Mouse (Mus musculus) megakaryocyte, adult 5-6 weeks (primary cell): Measurements from ENCODE around the gene Prpf8. TPM values are rescaled to one million over a fixed set of nuclear protein-coding genes. Genes with fewer than 3 reads are reported as not detected.
"Not testable (repeated sequence)": the region's sequence is repeated elsewhere in the genome, so short reads cannot be mapped to it uniquely, and the experiment has no call there.

Experiments used
- ATAC-seq: 2 replicates; pipeline ENCODE4 v1.8.0; 2016; ENCODE audit warnings: mild to moderate bottlenecking, inconsistent platforms; ENCODE audit not compliant: poor library complexity, severe bottlenecking
- total RNA-seq, 2 experiments: library from RNA; stranded (forward) in 1 of 2; stranded (reverse) in 1 of 2; fragments of 153-499, 151-499 nt in 1 of 2; fragments of 221-1000, 200-1000 nt in 1 of 2; gene quantifications; 2 replicates each; pipeline versions ENCODE4 v1.2.3 to v1.2.4; 2015 to 2017

Prpf8 gene
- total RNA-seq, 2 experiments from 2014 or later, result 69.3 to 91.3 TPM

DNA sequence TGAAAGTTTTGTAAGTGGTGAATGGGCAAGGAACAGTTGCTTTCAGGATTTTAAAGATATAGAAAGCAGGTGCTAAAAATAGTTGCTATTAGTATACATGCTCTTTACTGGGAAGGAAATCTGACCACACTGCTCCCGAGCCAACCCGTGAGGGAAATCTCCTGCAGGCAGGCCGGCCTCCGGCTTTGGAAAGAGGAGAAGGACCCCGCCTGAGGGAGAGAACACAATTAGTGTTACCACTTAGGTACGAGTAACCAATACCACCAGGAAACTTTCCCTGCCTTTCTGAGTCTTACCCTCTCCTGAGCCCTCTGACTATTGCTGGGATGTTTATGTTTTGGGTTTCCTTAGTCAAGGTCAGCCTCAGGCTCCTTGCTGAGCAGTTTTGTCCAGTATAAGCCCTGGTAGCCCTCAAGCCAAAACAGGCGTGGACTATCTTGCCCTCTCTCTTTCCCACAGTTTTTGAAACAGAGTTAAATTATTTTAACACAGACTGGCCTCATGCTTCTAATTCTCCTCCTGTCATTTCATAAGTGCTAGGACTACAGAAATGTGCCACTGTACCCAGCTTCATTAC is 66.4 kb downstream of the Prpf8 start:
- no peak for ATAC-seq

DNA sequence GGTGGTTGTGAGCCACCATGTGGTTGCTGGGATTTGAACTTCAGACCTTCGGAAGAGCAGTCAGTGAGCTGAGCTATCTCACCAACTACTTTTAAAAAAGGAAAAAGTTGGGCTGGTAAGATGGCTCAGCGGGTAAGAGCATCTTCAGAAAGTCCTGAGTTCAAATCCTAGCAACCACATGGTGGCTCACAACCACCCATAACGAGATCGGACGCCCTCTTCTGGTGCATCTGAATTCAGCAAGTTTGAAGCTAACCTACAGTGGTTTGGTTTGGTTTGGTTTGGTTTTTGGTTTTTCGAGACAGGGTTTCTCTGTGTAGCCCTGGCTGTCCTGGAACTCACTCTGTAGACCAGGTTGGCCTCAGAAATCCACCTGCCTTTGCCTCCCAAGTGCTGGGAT is 69.4 kb downstream of the Prpf8 start:
- ATAC-seq, result not testable (repeated sequence)

DNA sequence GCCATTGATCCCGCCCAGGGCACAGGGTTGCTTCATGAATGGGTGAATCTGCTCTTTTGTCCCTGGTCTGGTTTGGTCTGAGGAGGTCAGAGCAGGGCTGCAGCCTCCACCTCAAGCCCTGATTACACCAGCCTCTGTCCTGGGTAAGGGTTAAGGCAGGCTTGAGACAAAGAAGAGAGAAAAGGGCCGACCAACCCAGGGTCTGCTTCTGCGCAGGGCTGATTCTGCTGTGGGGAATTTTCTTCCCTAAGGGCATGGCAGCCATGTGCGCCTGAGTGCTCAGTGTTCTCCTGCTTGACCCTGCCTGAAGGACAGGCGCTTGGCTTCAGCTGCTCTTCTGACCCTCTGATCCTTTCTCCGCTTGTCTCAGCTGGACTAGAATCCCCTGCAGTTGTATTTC is 70.5 kb downstream of the Prpf8 start:
- no peak for ATAC-seq

DNA sequence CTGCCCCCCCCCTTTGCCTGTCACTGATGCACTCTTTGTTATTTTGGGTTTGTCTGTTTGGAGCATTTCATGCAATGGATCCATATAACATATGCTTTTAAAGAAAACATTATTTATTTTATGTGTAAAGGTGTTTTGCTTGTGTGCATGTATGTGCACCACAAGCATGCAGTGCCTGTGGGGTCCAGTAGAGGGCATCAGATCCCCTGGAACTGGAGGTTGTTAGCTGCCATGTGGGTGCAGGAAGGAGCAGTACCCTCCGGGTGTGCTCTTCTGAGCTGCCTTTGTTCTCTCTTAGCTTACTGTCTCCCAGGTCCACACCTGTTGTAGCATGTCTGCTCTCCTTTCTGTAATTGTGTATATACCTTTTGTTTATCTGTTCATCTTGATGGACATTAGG is 71.5 kb downstream of the Prpf8 start:
- ATAC-seq, result peak; percentile 52; the same call in 1 of the 2 replicates

Other genes starting within 250 kb of the Prpf8 start
- 37.2 and 37.6 TPM in 2 replicates for gene Rpa1, start 138.5 kb upstream of the Prpf8 start, total RNA-seq (2015)
- 126 and 129 TPM in 2 replicates for gene Rpa1, start 138.5 kb upstream of the Prpf8 start, total RNA-seq (2017)
- 1.9 and 4.9 TPM in 2 replicates for gene Smyd4, start 138.4 kb upstream of the Prpf8 start, total RNA-seq (2015)
- 6.5 and 12.7 TPM in 2 replicates for gene Smyd4, start 138.4 kb upstream of the Prpf8 start, total RNA-seq (2017)
- gene Serpinf1, start 64.1 kb upstream of the Prpf8 start, total RNA-seq (2015), result 26.5 and 30.8 TPM in 2 replicates
- gene Serpinf1, start 64.1 kb upstream of the Prpf8 start, total RNA-seq (2017), result 36.2 and 39.2 TPM in 2 replicates
- 0.71 TPM in 1 of 2 replicates, not detected in the other for gene Serpinf2, start 47.2 kb upstream of the Prpf8 start, total RNA-seq (2015)
- gene Serpinf2, start 47.2 kb upstream of the Prpf8 start, total RNA-seq (2017), result not detected in 2 replicates
- gene Wdr81, start 32.1 kb upstream of the Prpf8 start, total RNA-seq (2015), result 11.1 and 11.9 TPM in 2 replicates
- gene Wdr81, start 32.1 kb upstream of the Prpf8 start, total RNA-seq (2017), result 9.3 and 11.8 TPM in 2 replicates
- 3.1 and 7.8 TPM in 2 replicates for gene Tlcd2, start 25.1 kb upstream of the Prpf8 start, total RNA-seq (2015)
- 4.6 and 5.4 TPM in 2 replicates for gene Tlcd2, start 25.1 kb upstream of the Prpf8 start, total RNA-seq (2017)
- 0.98 and 1.2 TPM in 2 replicates for gene Rilp, start 23.3 kb downstream of the Prpf8 start, total RNA-seq (2015)
- gene Rilp, start 23.3 kb downstream of the Prpf8 start, total RNA-seq (2017), result 0.55 and 1.8 TPM in 2 replicates
- gene Scarf1, start 26.7 kb downstream of the Prpf8 start, total RNA-seq (2015), result 0.41 and 1.1 TPM in 2 replicates
- gene Scarf1, start 26.7 kb downstream of the Prpf8 start, total RNA-seq (2017), result 0.66 and 0.85 TPM in 2 replicates
- gene Slc43a2, start 44.9 kb downstream of the Prpf8 start, total RNA-seq (2015), result 30.6 and 32.3 TPM in 2 replicates
- gene Slc43a2, start 44.9 kb downstream of the Prpf8 start, total RNA-seq (2017), result 32.2 and 33.5 TPM in 2 replicates
- 387 and 430 TPM in 2 replicates for gene Pitpna, start 101.3 kb downstream of the Prpf8 start, total RNA-seq (2015)
- gene Pitpna, start 101.3 kb downstream of the Prpf8 start, total RNA-seq (2017), result 178 and 226 TPM in 2 replicates
- 76.2 and 79.9 TPM in 2 replicates for gene Inpp5k, start 144.2 kb downstream of the Prpf8 start, total RNA-seq (2015)
- 44.5 and 46.5 TPM in 2 replicates for gene Inpp5k, start 144.2 kb downstream of the Prpf8 start, total RNA-seq (2017)
- gene Myo1c, start 163.7 kb downstream of the Prpf8 start, total RNA-seq (2015), result 21.2 and 28.4 TPM in 2 replicates
- gene Myo1c, start 163.7 kb downstream of the Prpf8 start, total RNA-seq (2017), result 25.3 and 29.2 TPM in 2 replicates
- 52.1 and 54.9 TPM in 2 replicates for gene Crk, start 192.4 kb downstream of the Prpf8 start, total RNA-seq (2015)
- gene Crk, start 192.4 kb downstream of the Prpf8 start, total RNA-seq (2017), result 50.7 and 56.2 TPM in 2 replicates
- 494 and 497 TPM in 2 replicates for gene Ywhae, start 246.1 kb downstream of the Prpf8 start, total RNA-seq (2015)
- 231 and 282 TPM in 2 replicates for gene Ywhae, start 246.1 kb downstream of the Prpf8 start, total RNA-seq (2017)